Comparison of ENCODE assay signal across 16 mouse cellular contexts in genomic region chr6:38868974-38869373, GRCm38 (mm10).
"Had no signal": no experiment of that assay in that cellular context is flagged by ENCODE, and none has a peak within 500 bp of the region (broad histone marks: within the 10 kb centered on the region; RNA-seq: fewer than 3 reads in every experiment).

No protein-coding gene starts in this region.

- H3K9ac ChIP-seq: kidney, embryonic 15.5 days; liver, embryonic 14.5 days; midbrain, embryonic 13.5 days; neural tube, embryonic 12.5 days; neural tube, embryonic 15.5 days had no signal

- H3K36me3 ChIP-seq: midbrain, embryonic 13.5 days; neural tube, embryonic 15.5 days had no signal

- ATAC-seq: hindbrain, postnatal 0 days; inflammation-experienced regulatory T-cells, adult 6 months; midbrain, embryonic 13.5 days; midbrain, embryonic 16.5 days had no signal

- H3K27me3 ChIP-seq: kidney, embryonic 15.5 days; midbrain, embryonic 13.5 days; neural tube, embryonic 12.5 days; neural tube, embryonic 15.5 days had no signal

- H3K27ac ChIP-seq: hindbrain, postnatal 0 days; kidney, embryonic 15.5 days; left cerebral cortex, adult 2 months; liver, embryonic 14.5 days; macrophage; midbrain, embryonic 13.5 days; neural tube, embryonic 12.5 days; neural tube, embryonic 15.5 days had no signal

- H3K4me3 ChIP-seq: kidney, embryonic 15.5 days; left cerebral cortex, adult 2 months; midbrain, embryonic 13.5 days; neural tube, embryonic 12.5 days; neural tube, embryonic 15.5 days had no signal

- H3K9me3 ChIP-seq: kidney, embryonic 15.5 days; midbrain, embryonic 13.5 days; neural tube, embryonic 12.5 days; neural tube, embryonic 15.5 days had no signal

- DNase-seq: kidney, adult 2 months; kidney, postnatal 10 days; kidney, postnatal 36 days; layer of hippocampus, postnatal 36 days; lung, adult 2 months; thymus, postnatal 25 days had no signal

- H3K4me2 ChIP-seq: kidney, embryonic 15.5 days; midbrain, embryonic 13.5 days; neural tube, embryonic 12.5 days; neural tube, embryonic 15.5 days had no signal
